Mouse (Mus musculus): Measurements from ENCODE around the gene F2rl3. TPM values are rescaled to one million over a fixed set of nuclear protein-coding genes. Genes with fewer than 3 reads are reported as not detected.

The F2rl3 gene
- polyA plus RNA-seq (2012; ENCODE audit: low replicate concordance): 0.62 and 4.1 TPM in 2 replicates

GRCm38 (mm10) chr8:72761322-72762051 lies at the start of gene F2rl3:
F2rl3 (plus strand) TSS chr8:72761880.

GRCm38 (mm10) chr8:72722769-72723650 lies 38.7 kb upstream of the F2rl3 start, which contains the start of gene Sin3b:
Sin3b (plus strand) TSS chr8:72723285.

Other genes with a start within 250 kb of the F2rl3 start
- gene Med26, start 213.6 kb upstream of the F2rl3 start, polyA plus RNA-seq (2012; ENCODE audit: low replicate concordance): 46.0 and 63.2 TPM in 2 replicates
- gene Smim7, start 190.8 kb upstream of the F2rl3 start, polyA plus RNA-seq (2012; ENCODE audit: low replicate concordance): 17.2 and 34.2 TPM in 2 replicates
- gene Tmem38a, start 189.8 kb upstream of the F2rl3 start, polyA plus RNA-seq (2012; ENCODE audit: low replicate concordance): 1.1 TPM in 1 of 2 replicates, not detected in the other
- 0.07 and 0.18 TPM in 2 replicates for gene Nwd1, start 115.2 kb upstream of the F2rl3 start, polyA plus RNA-seq (2012; ENCODE audit: low replicate concordance)
- gene Sin3b, start 38.6 kb upstream of the F2rl3 start, polyA plus RNA-seq (2012; ENCODE audit: low replicate concordance): 20.5 and 33.0 TPM in 2 replicates

Measured in leukemia stem cell, adult 10-12 weeks (primary cell).